In genomic region chr10:40637331-40637730, GRCm38 (mm10) we compare ENCODE assay signal across 23 mouse cellular contexts. TPM values are rescaled to one million over a fixed set of nuclear protein-coding genes. Genes with fewer than 3 reads are reported as not detected.
A peak's percentile ranks its signal among the peaks of the same experiment; 100 is the strongest.
DNase-seq lines count a peak whose midpoint lies in the region; ATAC-seq lines count a peak whose summit lies in the region.
"Had no signal": no experiment of that assay in that cellular context is flagged by ENCODE, and none has a peak within 500 bp of the region (broad histone marks: within the 10 kb centered on the region; RNA-seq: fewer than 3 reads in every experiment).

No protein-coding gene starts in this region.

- peaks cover 18% of the 10 kb centered on the region for H3K4me1 ChIP-seq in heart, embryonic 12.5 days (replicated peaks)
- peaks cover 29% of the 10 kb centered on the region for H3K4me1 ChIP-seq in kidney, embryonic 15.5 days
- H3K4me1 ChIP-seq in stomach, embryonic 16.5 days (ENCODE audit: control insufficient read depth, insufficient read depth, low read length), result peaks cover 6% of the 10 kb centered on the region; the same call in 1 of the 2 replicates
- H3K4me1 ChIP-seq in hindbrain, embryonic 14.5 days (replicated peaks; ENCODE audit: control insufficient read depth, insufficient read depth, low read length), result peaks cover 16% of the 10 kb centered on the region
- H3K4me1 ChIP-seq: liver, embryonic 12.5 days had no signal

- no peaks in the 10 kb centered on the region for H3K9me3 ChIP-seq in heart, embryonic 12.5 days (replicated peaks)
- no peaks in the 10 kb centered on the region for H3K9me3 ChIP-seq in kidney, embryonic 15.5 days (replicated peaks)
- H3K9me3 ChIP-seq in stomach, embryonic 16.5 days (replicated peaks; ENCODE audit: control insufficient read depth, low read length), result no peaks in the 10 kb centered on the region
- no peaks in the 10 kb centered on the region for H3K9me3 ChIP-seq in hindbrain, embryonic 14.5 days (ENCODE audit: control insufficient read depth, low read length)
- H3K9me3 ChIP-seq: forebrain, embryonic 12.5 days; hindbrain, embryonic 12.5 days; liver, embryonic 12.5 days had no signal

- no peak for ATAC-seq in heart, embryonic 12.5 days (ENCODE audit: insufficient number of reproducible peaks, low FRiP score)
- ATAC-seq in kidney, embryonic 15.5 days (replicated peaks; ENCODE audit: low FRiP score), result no peak
- no peak for ATAC-seq in stomach, embryonic 16.5 days (ENCODE audit: insufficient read depth, low FRiP score)
- no peak for ATAC-seq in hindbrain, embryonic 14.5 days (ENCODE audit: low FRiP score)
- ATAC-seq: liver, embryonic 12.5 days had no signal

- H3K4me3 ChIP-seq in heart, embryonic 12.5 days, result no peak overlapping the region
- no peak overlapping the region for H3K4me3 ChIP-seq in kidney, embryonic 15.5 days (replicated peaks)
- no peak overlapping the region for H3K4me3 ChIP-seq in stomach, embryonic 16.5 days (replicated peaks; ENCODE audit: low read length)
- H3K4me3 ChIP-seq in hindbrain, embryonic 14.5 days (replicated peaks; ENCODE audit: low read length), result no peak overlapping the region
- H3K4me3 ChIP-seq: forebrain, embryonic 12.5 days; hindbrain, embryonic 12.5 days; liver, embryonic 12.5 days had no signal

- 0 out of 2 replicates have a peak overlapping the region, but pooled peaks have one; percentile 20 for H3K27ac ChIP-seq in heart, embryonic 12.5 days (ENCODE audit: poor library complexity, severe bottlenecking)
- H3K27ac ChIP-seq in kidney, embryonic 15.5 days, result peak overlapping the region; percentile 52; the same call in 1 of the 2 replicates
- 0 out of 2 replicates have a peak overlapping the region, but pooled peaks have one; percentile 21 for H3K27ac ChIP-seq in stomach, embryonic 16.5 days (ENCODE audit: low read length)
- H3K27ac ChIP-seq in hindbrain, embryonic 14.5 days, result no peak overlapping the region
- H3K27ac ChIP-seq: forebrain, embryonic 12.5 days; hindbrain, embryonic 12.5 days; liver, embryonic 12.5 days had no signal

- intact Hi-C loops in heart, postnatal 25 days (cut with DNase I), result no loop called here

- no peaks in the 10 kb centered on the region for H3K36me3 ChIP-seq in heart, embryonic 12.5 days
- H3K36me3 ChIP-seq in kidney, embryonic 15.5 days, result no peaks in the 10 kb centered on the region
- H3K36me3 ChIP-seq in stomach, embryonic 16.5 days (ENCODE audit: control insufficient read depth, insufficient read depth, low read length), result no peaks in the 10 kb centered on the region
- H3K36me3 ChIP-seq in hindbrain, embryonic 14.5 days (replicated peaks; ENCODE audit: control insufficient read depth, insufficient read depth), result no peaks in the 10 kb centered on the region
- H3K36me3 ChIP-seq: forebrain, embryonic 12.5 days; hindbrain, embryonic 12.5 days; liver, embryonic 12.5 days had no signal

- no peak overlapping the region for H3K9ac ChIP-seq in heart, embryonic 12.5 days
- H3K9ac ChIP-seq in kidney, embryonic 15.5 days, result no peak overlapping the region
- no peak overlapping the region for H3K9ac ChIP-seq in stomach, embryonic 16.5 days (ENCODE audit: low read length)
- no peak overlapping the region for H3K9ac ChIP-seq in hindbrain, embryonic 14.5 days
- H3K9ac ChIP-seq: forebrain, embryonic 12.5 days; hindbrain, embryonic 12.5 days; liver, embryonic 12.5 days; lung, embryonic 14.5 days had no signal

- no peak for DNase-seq in heart, postnatal 25 days (ENCODE audit: low spot score)
- no peak for DNase-seq in kidney, adult 8-10 months
- DNase-seq in embryo, embryonic 11 days, result peak; percentile 33
- no peak for DNase-seq in hindbrain, embryonic 14.5 days (ENCODE audit: low spot score)
- DNase-seq in adrenal gland, adult 18-20 months (ENCODE audit: low spot score in 2 of 2), result no peak
- DNase-seq: adrenal gland, postnatal 10 days; cerebellum, adult 8-10 months; gastrocnemius, postnatal 25 days; kidney, adult 11 months; layer of hippocampus, postnatal 36 days; left cerebral cortex, postnatal 4 days; lung, postnatal 4 days; retina, postnatal 1 day; right cerebral cortex, postnatal 4 days; thymus, adult 18-20 months had no signal

- peak overlapping the region; percentile 12; the same call in 1 of the 2 replicates for H3K4me2 ChIP-seq in heart, embryonic 12.5 days
- H3K4me2 ChIP-seq in kidney, embryonic 15.5 days, result no peak overlapping the region
- no peak overlapping the region for H3K4me2 ChIP-seq in stomach, embryonic 16.5 days (ENCODE audit: low read depth, low read length)
- no peak overlapping the region for H3K4me2 ChIP-seq in hindbrain, embryonic 14.5 days (replicated peaks)
- H3K4me2 ChIP-seq: forebrain, embryonic 12.5 days; hindbrain, embryonic 12.5 days; liver, embryonic 12.5 days; lung, embryonic 14.5 days; midbrain, embryonic 11.5 days had no signal

- WGBS in heart, embryonic 12.5 days, result 20% methylated on average over 10 of the region's 10 CpGs
- 35% methylated on average over 10 of the region's 10 CpGs for WGBS in kidney, embryonic 15.5 days
- 33% methylated on average over 10 of the region's 10 CpGs for WGBS in stomach, embryonic 16.5 days
- 53% methylated on average over 10 of the region's 10 CpGs for WGBS in hindbrain, embryonic 14.5 days

- H3K27me3 ChIP-seq in heart, embryonic 12.5 days (replicated peaks), result no peaks in the 10 kb centered on the region
- no peaks in the 10 kb centered on the region for H3K27me3 ChIP-seq in kidney, embryonic 15.5 days
- H3K27me3 ChIP-seq in stomach, embryonic 16.5 days (ENCODE audit: control insufficient read depth, insufficient read depth, low read length), result peaks cover 2% of the 10 kb centered on the region; the same call in 1 of the 2 replicates
- no peaks in the 10 kb centered on the region for H3K27me3 ChIP-seq in hindbrain, embryonic 14.5 days (ENCODE audit: control insufficient read depth, insufficient read depth, low read length)
- H3K27me3 ChIP-seq: forebrain, embryonic 12.5 days; hindbrain, embryonic 12.5 days; liver, embryonic 12.5 days had no signal

RNA-seq across cellular contexts. Expression of gene Ddo, which starts 7.5 kb away (rescaled TPM):
- polyA plus RNA-seq in heart, embryonic 12.5 days (2016; fragmentation: Nextera tagmentation; extraction: Ambion mirVana), result 10.1 and 10.6 TPM in 2 replicates
- total RNA-seq in heart, postnatal 25 days (2021), result 10 to 100 TPM; 39.0 to 39.4 TPM
- 0.28 and 0.53 TPM in 2 replicates for polyA plus RNA-seq in kidney, embryonic 15.5 days (2015; fragmentation: Nextera tagmentation; extraction: Ambion mirVana)
- 0.92 and 1.3 TPM in 2 replicates for polyA plus RNA-seq in stomach, embryonic 16.5 days (2015; fragmentation: Nextera tagmentation; extraction: Ambion mirVana)
- polyA plus RNA-seq in hindbrain, embryonic 14.5 days (2014; fragmentation: Nextera tagmentation; extraction: Ambion mirVana), result 1.3 and 1.7 TPM in 2 replicates
- 10 to 100 TPM; 10.2 to 25.2 TPM for total RNA-seq in adrenal gland, adult 18-20 months (2021)

RNA-seq across cellular contexts. Expression of gene Mettl24, which starts 45.8 kb away (rescaled TPM):
- polyA plus RNA-seq in heart, embryonic 12.5 days (2016; fragmentation: Nextera tagmentation; extraction: Ambion mirVana), result 2.5 and 3.0 TPM in 2 replicates
- total RNA-seq in heart, postnatal 25 days (2021), result 1 to 10 TPM; 1.2 to 1.6 TPM
- polyA plus RNA-seq in kidney, embryonic 15.5 days (2015; fragmentation: Nextera tagmentation; extraction: Ambion mirVana), result 2.4 and 2.9 TPM in 2 replicates
- 2.1 and 2.3 TPM in 2 replicates for polyA plus RNA-seq in stomach, embryonic 16.5 days (2015; fragmentation: Nextera tagmentation; extraction: Ambion mirVana)
- 0.33 and 0.76 TPM in 2 replicates for polyA plus RNA-seq in hindbrain, embryonic 14.5 days (2014; fragmentation: Nextera tagmentation; extraction: Ambion mirVana)
- total RNA-seq in adrenal gland, adult 18-20 months (2021), result 1 to 10 TPM; 6.5 to 7.3 TPM
